Mouse (Mus musculus) E14TG2a.4 (cell line): ENCODE measurements around the gene Tmem143.

Experiments used
- CTCF ChIP-seq: conservative IDR thresholded peaks from 2 replicates; pipeline ENCODE4 v1.5.1; 2014; ENCODE audit warnings: low read length
- POU5F1 ChIP-seq: IDR thresholded peaks from 2 replicates; pipeline ENCODE4 v1.6.1; 2014; ENCODE audit warnings: low read length, borderline replicate concordance

- TF ChIP-seq CTCF (no peak), POU5F1 (no peak)
Observed at GRCm38 (mm10) chr7:45915011-45915410, 18.3 kb downstream of the Tmem143 start.
